Mouse (Mus musculus) stomach, embryonic 14.5 days (tissue): Measurements from ENCODE around the gene Cmah. TPM values are rescaled to one million over a fixed set of nuclear protein-coding genes. Genes with fewer than 3 reads are reported as not detected.
A peak's percentile ranks its signal among the peaks of the same experiment; 100 is the strongest.

Experiments used
- ATAC-seq: fragments of 200-750 bp; cut with Nextera tagmentation; 2 replicates; pipeline ENCODE4 v1.8.0; 2017; ENCODE audit warnings: low read depth, moderate TSS enrichment; ENCODE audit not compliant: insufficient number of reproducible peaks, insufficient read depth, low FRiP score
- H3K27ac ChIP-seq: fragments of 300-500 bp; sonication (generic); 2 replicates; pipeline ENCODE4 v1.5.1; 2014; ENCODE audit warnings: mild to moderate bottlenecking, low read length, moderate library complexity, mixed read lengths
- H3K27me3 ChIP-seq: fragments of 300-500 bp; sonication (generic); 2 replicates; pipeline ENCODE4 v1.6.1; 2014; ENCODE audit warnings: low read length, control low read depth, mixed read lengths; ENCODE audit not compliant: control insufficient read depth, insufficient read depth
- H3K36me3 ChIP-seq: fragments of 300-500 bp; sonication (generic); 2 replicates; pipeline ENCODE4 v1.6.1; 2014; ENCODE audit warnings: mild to moderate bottlenecking, control low read depth, low read length, moderate library complexity, mixed read lengths; ENCODE audit not compliant: control insufficient read depth, insufficient read depth
- H3K4me1 ChIP-seq: fragments of 300-500 bp; sonication (generic); 2 replicates; pipeline ENCODE4 v1.6.1; 2014; ENCODE audit warnings: low read length, control low read depth, mixed read lengths; ENCODE audit not compliant: control insufficient read depth, insufficient read depth
- H3K4me2 ChIP-seq: fragments of 300-500 bp; sonication (generic); replicated peaks from 2 replicates; pipeline ENCODE4 v1.6.1; 2014; ENCODE audit warnings: low read depth, low read length, control low read depth
- H3K4me3 ChIP-seq: fragments of 300-500 bp; sonication (generic); 2 replicates; pipeline ENCODE4 v1.5.1; 2014; ENCODE audit warnings: low read depth, low read length, control low read depth
- H3K9ac ChIP-seq: fragments of 300-500 bp; sonication (generic); replicated peaks from 2 replicates; pipeline ENCODE4 v1.6.1; 2014; ENCODE audit warnings: low read depth, mild to moderate bottlenecking, control low read depth, low read length, moderate library complexity, mixed read lengths
- H3K9me3 ChIP-seq: fragments of 300-500 bp; sonication (generic); 2 replicates; pipeline ENCODE4 v1.6.1; 2016; ENCODE audit warnings: low read depth, low read length, control low read depth; ENCODE audit not compliant: control insufficient read depth
- WGBS: fragments of 180-500 bp; shearing (Covaris S2); extraction: QIAGEN DNeasy Blood & Tissue Kit; methylation state at CpG from one replicate; pipeline ENCODE4 v1.1.7; 2014; 5-methylcytosine and 5-hydroxymethylcytosine counted together
- polyA plus RNA-seq: library from polyadenylated mRNA; unstranded; fragments of >200 nt; fragmentation: Nextera tagmentation; extraction: Ambion mirVana; gene quantifications from 2 replicates; pipeline ENCODE4 v1.2.1, GENCODE M21; 2014

The Cmah gene
- 0.32 and 0.65 TPM in 2 replicates for polyA plus RNA-seq

DNA sequence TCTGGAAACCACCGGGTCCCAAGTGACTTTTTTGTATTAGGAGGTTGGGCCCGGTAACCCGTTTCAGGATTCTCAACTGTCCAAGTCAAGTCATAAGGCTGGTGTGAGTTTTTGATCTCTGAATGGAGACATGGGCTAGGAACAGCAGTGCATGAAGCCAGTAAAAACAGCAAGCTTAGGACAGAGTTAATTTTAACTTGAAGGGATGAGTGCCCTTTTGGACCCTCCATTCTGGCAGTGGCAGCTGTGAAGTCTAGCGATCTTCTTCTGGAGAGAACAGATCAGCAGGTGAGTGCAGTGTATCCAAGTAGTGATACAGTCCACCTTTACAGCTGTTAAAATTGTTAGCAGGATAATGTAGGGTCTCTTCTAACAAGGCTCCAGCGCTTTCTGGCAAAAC is at the start of gene Cmah:
TSS of gene Cmah (plus strand) at position 204 of the 400 bp plus-strand sequence.
- WGBS: 76% methylated on average over 5 of the region's 5 CpGs
- ATAC-seq: no peak

DNA sequence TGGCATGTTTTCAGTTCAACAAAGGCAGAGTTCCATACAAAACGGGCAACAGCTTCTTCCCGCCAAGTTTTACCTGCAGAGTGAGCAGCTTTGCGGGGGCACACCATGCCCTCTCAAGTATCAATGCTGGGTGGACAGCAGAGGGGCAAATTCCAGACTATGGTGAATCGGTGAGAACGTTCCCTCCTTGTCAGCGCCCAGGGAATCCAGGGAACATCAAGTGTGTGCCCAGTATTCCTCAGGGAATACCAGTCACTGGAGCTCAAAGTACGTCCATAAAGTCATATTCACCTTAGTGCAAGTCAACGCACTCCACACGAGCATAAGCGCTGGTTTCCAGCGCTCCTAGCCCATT is 47.8 kb upstream of the Cmah start:
- Histone ChIP-seq H3K4me1 (0 out of 2 replicates have a peak, but pooled peaks cover 7% of the 10 kb centered on the region), H3K36me3 (no peaks in the 10 kb centered on the region), H3K9me3 (no peaks in the 10 kb centered on the region), H3K27ac (no peak overlapping the region; the same call in 1 of the 2 replicates), H3K27me3 (no peaks in the 10 kb centered on the region), H3K9ac (no peak overlapping the region), H3K4me2 (peak overlapping the region; percentile 81), H3K4me3 (peak overlapping the region; percentile 47; the same call in 1 of the 2 replicates)
- WGBS: 36% methylated on average over 11 of the region's 11 CpGs
- no peak for ATAC-seq

More for the DNA sequence above, at the start of gene Cmah:
- Histone ChIP-seq H3K27ac (no peak within 1 kb of the TSS), H3K27me3 (no peaks in the 10 kb centered on the region), H3K4me3 (no peak within 1 kb of the TSS), H3K9me3 (no peaks in the 10 kb centered on the region), H3K4me2 (no peak within 1 kb of the TSS), H3K9ac (no peak within 1 kb of the TSS), H3K4me1 (no peaks in the 10 kb centered on the region), H3K36me3 (no peaks in the 10 kb centered on the region)

DNA sequence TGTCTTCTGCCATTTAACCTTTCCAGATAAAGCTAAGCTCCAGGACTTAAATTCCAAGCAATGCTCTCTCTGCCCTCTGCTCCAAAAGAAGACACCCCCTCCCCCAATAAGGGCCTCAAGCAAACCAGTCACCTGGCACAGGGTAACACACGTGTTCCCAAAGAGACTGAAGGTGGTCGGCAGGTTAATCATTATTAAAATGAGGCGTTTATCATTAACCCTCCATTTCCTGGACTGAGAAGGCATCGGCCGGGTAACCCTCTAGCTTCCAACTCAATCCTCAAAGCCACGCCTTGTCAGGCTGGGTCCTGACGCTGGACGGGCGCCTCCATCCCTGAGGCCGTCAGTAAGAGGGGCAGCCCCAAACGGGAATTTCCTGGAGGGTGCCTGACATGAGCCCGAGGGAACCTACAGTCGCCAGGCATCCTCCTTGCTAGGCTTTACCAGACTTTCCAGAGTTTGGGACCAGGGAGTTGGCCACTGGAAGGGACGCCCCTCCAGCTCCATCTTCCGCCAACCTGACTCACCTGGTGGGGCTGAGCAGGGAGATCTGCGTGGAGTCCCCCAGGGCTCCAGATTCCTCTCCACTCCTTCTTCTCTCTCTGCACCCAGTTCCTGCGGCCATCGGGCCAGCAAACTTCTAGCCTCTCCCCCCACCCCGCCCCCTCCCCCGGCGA is 47.3 kb upstream of the Cmah start:
- Histone ChIP-seq H3K4me3 (peak overlapping the region; percentile 47), H3K27me3 (no peaks in the 10 kb centered on the region), H3K4me1 (0 out of 2 replicates have a peak, but pooled peaks cover 7% of the 10 kb centered on the region), H3K9me3 (no peaks in the 10 kb centered on the region), H3K36me3 (no peaks in the 10 kb centered on the region), H3K9ac (peak overlapping the region; percentile 62), H3K27ac (no peak overlapping the region; the same call in 1 of the 2 replicates), H3K4me2 (peak overlapping the region; percentile 81)
- WGBS: 2% methylated on average over 21 of the region's 21 CpGs
- no peak; the same call in 1 of the 2 replicates for ATAC-seq

GRCm38 (mm10) chr13:24280439-24281431 is 46.5 kb upstream of the Cmah start, which contains the start of gene Carmil1:
Gene Carmil1 (minus strand): TSS chr13:24280795.
- 0 out of 2 replicates have a peak, but pooled peaks cover 7% of the 10 kb centered on the region for H3K4me1 ChIP-seq
- peak within 1 kb of the TSS; percentile 62 for H3K9ac ChIP-seq
- H3K36me3 ChIP-seq: no peaks in the 10 kb centered on the region
- H3K27me3 ChIP-seq: no peaks in the 10 kb centered on the region
- peak within 1 kb of the TSS; percentile 47 for H3K4me3 ChIP-seq
- 0% methylated on average over 94 of the region's 96 CpGs for WGBS
- H3K9me3 ChIP-seq: no peaks in the 10 kb centered on the region
- H3K27ac ChIP-seq: peak within 1 kb of the TSS; percentile 93
- H3K4me2 ChIP-seq: peak within 1 kb of the TSS; percentile 81
- ATAC-seq: peak; percentile 96

DNA sequence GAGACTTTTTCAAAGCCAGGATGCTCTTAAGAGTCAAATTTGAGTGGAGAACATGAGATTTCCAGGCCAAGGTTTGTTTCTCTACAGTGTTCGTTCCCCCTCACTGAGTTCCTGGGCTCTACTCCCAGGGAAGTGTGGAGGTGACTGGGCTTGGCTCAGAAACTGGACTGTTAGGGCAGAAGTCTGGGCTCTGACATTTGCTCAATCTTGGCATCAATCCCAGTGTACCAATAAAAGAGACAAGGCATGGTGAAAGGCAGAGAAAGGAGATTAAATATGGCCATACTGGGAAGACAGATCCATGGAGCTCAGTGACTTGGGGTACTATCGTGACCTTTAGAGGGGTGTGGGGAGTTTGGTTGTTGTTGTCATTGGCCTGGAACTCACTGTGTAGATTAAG is 39.8 kb upstream of the Cmah start:
- no peak for ATAC-seq
- WGBS: 92% methylated on average over 2 of the region's 2 CpGs
- H3K9me3 ChIP-seq: no peaks in the 10 kb centered on the region
- H3K4me1 ChIP-seq: no peaks in the 10 kb centered on the region
- no peaks in the 10 kb centered on the region for H3K36me3 ChIP-seq
- no peak overlapping the region for H3K4me3 ChIP-seq
- H3K27me3 ChIP-seq: no peaks in the 10 kb centered on the region
- no peak overlapping the region for H3K9ac ChIP-seq
- H3K27ac ChIP-seq: no peak overlapping the region
- H3K4me2 ChIP-seq: no peak overlapping the region

DNA sequence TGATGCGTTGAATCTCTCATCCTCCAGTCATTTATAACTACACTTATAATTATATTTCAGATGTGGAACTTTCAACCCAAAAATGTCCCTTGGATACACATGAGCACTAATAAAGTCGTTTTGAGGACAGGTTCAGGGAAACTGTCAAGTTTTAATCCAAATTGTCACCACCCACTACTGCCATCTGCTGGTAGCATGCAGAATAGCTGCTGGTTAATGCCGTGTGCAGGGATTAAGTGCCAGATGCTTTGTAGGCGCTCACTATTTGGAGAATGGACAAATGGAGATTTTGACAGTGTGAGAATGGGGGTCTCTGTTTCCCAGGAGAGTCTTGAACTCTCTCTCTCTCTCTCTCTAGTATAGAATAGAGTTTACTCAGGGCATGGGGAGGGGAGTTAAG is 30.0 kb upstream of the Cmah start:
- ATAC-seq: no peak
- H3K4me1 ChIP-seq: no peaks in the 10 kb centered on the region
- H3K27me3 ChIP-seq: no peaks in the 10 kb centered on the region
- no peaks in the 10 kb centered on the region for H3K36me3 ChIP-seq
- 14% methylated on average over 4 of the region's 4 CpGs for WGBS
- no peak overlapping the region for H3K4me2 ChIP-seq
- H3K9me3 ChIP-seq: no peaks in the 10 kb centered on the region
- H3K4me3 ChIP-seq: no peak overlapping the region
- no peak overlapping the region for H3K9ac ChIP-seq
- H3K27ac ChIP-seq: no peak overlapping the region

- 75% methylated on average over 4 of the region's 4 CpGs for WGBS
- no peaks in the 10 kb centered on the region for H3K4me1 ChIP-seq
- no peaks in the 10 kb centered on the region for H3K36me3 ChIP-seq
- H3K4me3 ChIP-seq: no peak overlapping the region
- no peak overlapping the region for H3K9ac ChIP-seq
- no peak overlapping the region for H3K4me2 ChIP-seq
- no peaks in the 10 kb centered on the region for H3K27me3 ChIP-seq
- H3K9me3 ChIP-seq: no peaks in the 10 kb centered on the region
- ATAC-seq: no peak
- no peak overlapping the region for H3K27ac ChIP-seq
These were observed 21.7 kb upstream of the Cmah start for GRCm38 (mm10) chr13:24305486-24305885.

GRCm38 (mm10) chr13:24306248-24306647 is 21.0 kb upstream of the Cmah start:
- no peaks in the 10 kb centered on the region for H3K27me3 ChIP-seq
- no peak overlapping the region for H3K4me3 ChIP-seq
- no peak overlapping the region for H3K4me2 ChIP-seq
- WGBS: 45% methylated on average over 4 of the region's 4 CpGs
- H3K27ac ChIP-seq: no peak overlapping the region
- H3K4me1 ChIP-seq: no peaks in the 10 kb centered on the region
- no peak for ATAC-seq
- H3K9ac ChIP-seq: no peak overlapping the region
- no peaks in the 10 kb centered on the region for H3K36me3 ChIP-seq
- no peaks in the 10 kb centered on the region for H3K9me3 ChIP-seq
